Mouse (Mus musculus) myocyte (in vitro differentiated cells): ENCODE measurements around the gene Slc35e1. TPM values are rescaled to one million over a fixed set of nuclear protein-coding genes. Genes with fewer than 3 reads are reported as not detected.
A peak's percentile ranks its signal among the peaks of the same experiment; 100 is the strongest.

Experiments
- H3K27me3 ChIP-seq: one replicate; pipeline ENCODE4 v1.6.1; 2011; ENCODE audit not compliant: control insufficient read depth, insufficient read depth, insufficient read length
- H3K36me3 ChIP-seq: one replicate; pipeline ENCODE4 v1.6.1; 2011; ENCODE audit not compliant: control insufficient read depth, insufficient read depth
- H3K4me2 ChIP-seq: one replicate; pipeline ENCODE4 v1.6.1; 2011; ENCODE audit warnings: low read depth, control low read depth
- H3K4me3 ChIP-seq: one replicate; pipeline ENCODE4 v1.5.1; 2011; ENCODE audit warnings: mild to moderate bottlenecking, control low read depth, moderate library complexity
- H3K79me2 ChIP-seq: one replicate; pipeline ENCODE4 v1.6.1; 2011; ENCODE audit not compliant: control insufficient read depth, insufficient read depth
- H3ac ChIP-seq: one replicate; pipeline ENCODE4 v1.6.1; 2011; ENCODE audit not compliant: control insufficient read depth, insufficient read length
- CEBPB ChIP-seq: IDR thresholded peaks from 2 replicates; pipeline ENCODE4 v1.6.1; 2011; ENCODE audit warnings: mild to moderate bottlenecking, moderate library complexity; ENCODE audit not compliant: poor library complexity, insufficient read depth, severe bottlenecking
- E2F4 ChIP-seq: IDR thresholded peaks from one replicate; pipeline ENCODE4 v1.6.1; 2011; ENCODE audit warnings: mild to moderate bottlenecking, control low read depth, moderate library complexity; ENCODE audit not compliant: insufficient read depth
- MAX ChIP-seq: IDR thresholded peaks from one replicate; pipeline ENCODE4 v1.6.1; 2011; ENCODE audit warnings: low read depth, mild to moderate bottlenecking, control low read depth
- MYOD1 ChIP-seq, 3 experiments: IDR thresholded peaks; one replicate each; pipeline ENCODE4 v1.6.1; 2011; ENCODE audit warnings: control low read depth in 2 of 3, low read depth in 2 of 3, mild to moderate bottlenecking in 2 of 3, moderate library complexity in 1 of 3; ENCODE audit not compliant: insufficient read length in 2 of 3, control insufficient read depth in 1 of 3
- MYOG ChIP-seq, 3 experiments: IDR thresholded peaks; one replicate each; pipeline ENCODE4 v1.6.1; 2011; ENCODE audit warnings: control low read depth in 2 of 3, low read depth in 2 of 3, mild to moderate bottlenecking in 2 of 3; ENCODE audit not compliant: insufficient read length in 2 of 3, control insufficient read depth in 1 of 3, insufficient read depth in 1 of 3
- POLR2A ChIP-seq: IDR thresholded peaks from one replicate; pipeline ENCODE4 v1.6.1; 2011; ENCODE audit warnings: low read depth, mild to moderate bottlenecking, control low read depth, moderate library complexity; ENCODE audit not compliant: insufficient read length
- POLR2AphosphoS2 ChIP-seq: IDR thresholded peaks from one replicate; pipeline ENCODE4 v1.6.1; 2011; ENCODE audit warnings: low read depth, control low read depth; ENCODE audit not compliant: insufficient read length
- REST ChIP-seq: IDR thresholded peaks from one replicate; pipeline ENCODE4 v1.6.1; 2011; ENCODE audit warnings: mild to moderate bottlenecking, control low read depth, moderate library complexity; ENCODE audit not compliant: insufficient read depth, insufficient read length
- SRF ChIP-seq: IDR thresholded peaks from one replicate; pipeline ENCODE4 v1.6.1; 2011; ENCODE audit warnings: low read depth; ENCODE audit not compliant: control insufficient read depth, insufficient read length
- TCF12 ChIP-seq: IDR thresholded peaks from one replicate; pipeline ENCODE4 v1.6.1; 2011; ENCODE audit warnings: mild to moderate bottlenecking, control low read depth; ENCODE audit not compliant: poor library complexity, insufficient read depth, severe bottlenecking
- TCF3 ChIP-seq: IDR thresholded peaks from one replicate; pipeline ENCODE4 v1.6.1; 2011; ENCODE audit warnings: low read depth, control low read depth; ENCODE audit not compliant: insufficient read length
- USF1 ChIP-seq: IDR thresholded peaks from one replicate; pipeline ENCODE4 v1.6.1; 2011; ENCODE audit warnings: low read depth, mild to moderate bottlenecking, control low read depth, moderate library complexity
- polyA plus RNA-seq: library from polyadenylated mRNA; unstranded; fragments of >200 nt; fragmentation: generic; extraction: Trizol; gene quantifications from one replicate; pipeline ENCODE4 v1.2.1, GENCODE M21; 2012; ENCODE audit warnings: missing spikeins

Slc35e1 gene
- polyA plus RNA-seq, 1 experiment, result 25.9 TPM

GRCm38 (mm10) chr8:72492622-72493081, 238 bp upstream of the Slc35e1 start:
- peaks cover 6% of the 10 kb centered on the region for H3K36me3 ChIP-seq
- H3ac ChIP-seq, result peak overlapping the region; percentile 71
- no peaks in the 10 kb centered on the region for H3K27me3 ChIP-seq
- TF ChIP-seq MYOD1 (IDR thresholded peaks at IDR 0.05; ENCODE audit: control insufficient read depth in 1 of 3, insufficient read length in 2 of 3, low read depth in 2 of 3) (peak in 1 of 3 experiments; percentile 1), POLR2AphosphoS2 (peak; percentile 72), CEBPB (no peak), POLR2A (peak; percentile 52), TCF12 (no peak), SRF (peak; percentile 85)
- peak overlapping the region; percentile 74 for H3K4me2 ChIP-seq
- H3K79me2 ChIP-seq, result peaks cover 44% of the 10 kb centered on the region
- H3K4me3 ChIP-seq, result peak overlapping the region; percentile 50

GRCm38 (mm10) chr8:72491017-72491416, 1.4 kb downstream of the Slc35e1 start:
- H3K79me2 ChIP-seq, result peaks cover 44% of the 10 kb centered on the region
- H3K4me3 ChIP-seq, result peak overlapping the region; percentile 50
- no peaks in the 10 kb centered on the region for H3K27me3 ChIP-seq
- no peak overlapping the region for H3ac ChIP-seq
- peaks cover 11% of the 10 kb centered on the region for H3K36me3 ChIP-seq
- no peak for TF ChIP-seq E2F4
- no peak for TF ChIP-seq SRF
- no peak for TF ChIP-seq MAX
- TF ChIP-seq CEBPB, result no peak
- TF ChIP-seq MYOD1 (IDR thresholded peaks at IDR 0.05; ENCODE audit: control insufficient read depth in 1 of 3, insufficient read length in 2 of 3, low read depth in 2 of 3), result no peak
- TF ChIP-seq POLR2AphosphoS2, result no peak
- TF ChIP-seq MYOG (IDR thresholded peaks at IDR 0.05; ENCODE audit: control insufficient read depth in 1 of 3, insufficient read depth in 1 of 3, insufficient read length in 2 of 3, low read depth in 2 of 3), result no peak
- no peak for TF ChIP-seq TCF3
- no peak for TF ChIP-seq USF1
- no peak for TF ChIP-seq TCF12
- TF ChIP-seq REST, result no peak
- TF ChIP-seq POLR2A, result no peak
- peak overlapping the region; percentile 96 for H3K4me2 ChIP-seq

DNA sequence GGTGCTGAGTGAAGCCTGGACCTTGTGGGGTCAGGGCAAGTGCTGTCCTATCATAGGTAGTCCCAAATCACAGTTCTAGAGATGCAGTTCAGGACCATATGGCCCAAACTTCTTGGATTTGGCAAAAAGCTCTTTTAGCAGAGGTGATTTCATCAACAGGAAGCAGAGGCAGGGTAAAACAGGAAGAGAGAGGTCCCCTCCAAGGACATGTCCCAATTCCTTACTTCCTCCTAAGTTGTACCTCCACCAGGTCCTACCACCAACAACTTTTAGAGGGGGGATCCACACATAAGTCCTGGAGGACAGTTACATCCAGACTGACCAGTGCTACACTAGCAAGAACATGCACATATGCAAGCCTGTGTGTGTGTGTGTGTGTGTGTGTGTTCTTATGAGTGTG, 5.4 kb downstream of the Slc35e1 start:
- Histone ChIP-seq H3ac (no peak overlapping the region), H3K27me3 (no peaks in the 10 kb centered on the region), H3K79me2 (peaks cover 25% of the 10 kb centered on the region), H3K4me2 (no peak overlapping the region), H3K36me3 (peaks cover 6% of the 10 kb centered on the region), H3K4me3 (no peak overlapping the region)
- TF ChIP-seq MYOG (IDR thresholded peaks at IDR 0.05; ENCODE audit: control insufficient read depth in 1 of 3, insufficient read depth in 1 of 3, insufficient read length in 2 of 3, low read depth in 2 of 3) (no peak), E2F4 (no peak), POLR2A (no peak), MYOD1 (IDR thresholded peaks at IDR 0.05; ENCODE audit: control insufficient read depth in 1 of 3, insufficient read length in 2 of 3, low read depth in 2 of 3) (no peak), REST (no peak), TCF3 (no peak), USF1 (no peak), SRF (no peak)

DNA sequence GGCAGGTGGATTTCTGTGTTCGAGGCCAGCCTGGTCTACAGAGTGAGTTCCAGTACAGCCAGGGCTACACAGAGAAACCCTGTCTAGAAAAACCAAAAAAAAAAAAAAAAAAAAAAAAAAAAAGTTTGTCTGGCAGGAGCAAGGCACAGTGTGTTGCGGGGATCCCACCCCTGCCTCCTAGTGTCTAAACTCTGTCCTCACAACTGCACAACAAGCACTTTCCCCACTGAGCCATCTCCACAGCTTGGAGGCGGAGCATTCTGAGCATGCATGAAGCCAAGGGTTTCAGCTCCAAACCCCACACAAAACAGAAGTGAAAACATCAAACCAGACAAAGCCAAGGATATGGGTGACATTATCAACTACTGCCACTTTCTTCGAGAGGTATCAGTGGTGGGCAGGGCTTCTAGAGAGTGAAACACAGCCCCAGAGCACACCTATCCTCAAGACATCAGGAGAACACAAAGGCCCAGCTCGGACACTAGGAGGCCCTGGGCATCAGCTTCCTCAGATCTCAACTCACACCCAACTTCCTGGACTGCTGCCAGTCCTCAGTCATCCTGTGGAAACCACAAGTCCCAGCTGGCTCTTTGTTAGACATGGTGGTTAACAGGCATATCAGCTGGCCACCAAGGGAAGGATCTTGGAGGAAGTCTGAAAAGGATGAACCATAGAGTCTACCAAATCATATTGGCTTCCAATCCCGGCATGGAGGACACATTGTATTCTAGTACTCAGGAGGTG, 6.8 kb downstream of the Slc35e1 start:
- peaks cover 6% of the 10 kb centered on the region for H3K36me3 ChIP-seq

More for the DNA sequence above, 6.8 kb downstream of the Slc35e1 start:
- Histone ChIP-seq H3K4me3 (no peak overlapping the region), H3K4me2 (no peak overlapping the region), H3K27me3 (no peaks in the 10 kb centered on the region), H3K79me2 (peaks cover 12% of the 10 kb centered on the region), H3ac (no peak overlapping the region)
- TF ChIP-seq TCF12 (no peak), USF1 (no peak), CEBPB (no peak), E2F4 (no peak), SRF (no peak), TCF3 (no peak), REST (no peak), POLR2A (no peak), MYOD1 (IDR thresholded peaks at IDR 0.05; ENCODE audit: control insufficient read depth in 1 of 3, insufficient read length in 2 of 3, low read depth in 2 of 3) (no peak), MYOG (IDR thresholded peaks at IDR 0.05; ENCODE audit: control insufficient read depth in 1 of 3, insufficient read depth in 1 of 3, insufficient read length in 2 of 3, low read depth in 2 of 3) (no peak), POLR2AphosphoS2 (no peak), MAX (no peak)
